17 mouse cellular contexts compared by ENCODE assay signal in genomic region chr5:148466933-148467607, GRCm38 (mm10).
DNase-seq lines count a peak whose midpoint lies in the region; ATAC-seq and TF ChIP-seq lines count a peak whose summit lies in the region.
"Had no signal": no experiment of that assay in that cellular context is flagged by ENCODE, and none has a peak within 500 bp of the region (broad histone marks: within the 10 kb centered on the region; RNA-seq: fewer than 3 reads in every experiment).

No protein-coding gene starts in this region.

- WGBS in hindbrain, embryonic 10.5 days: 23% methylated on average over 8 of the region's 8 CpGs
- 35% methylated on average over 8 of the region's 8 CpGs for WGBS in hindbrain, postnatal 0 days
- WGBS in lung, embryonic 16.5 days: 41% methylated on average over 8 of the region's 8 CpGs
- 44% methylated on average over 8 of the region's 8 CpGs for WGBS in lung, postnatal 0 days
- 24% methylated on average over 8 of the region's 8 CpGs for WGBS in embryonic facial prominence, embryonic 10.5 days
- WGBS in stomach, embryonic 15.5 days: 41% methylated on average over 8 of the region's 8 CpGs

- TF ChIP-seq CTCF in hindbrain, postnatal 0 days (IDR thresholded peaks at IDR 0.05; ENCODE audit: low read depth): no peak
- TF ChIP-seq CTCF in lung, postnatal 0 days (IDR thresholded peaks at IDR 0.05): no peak

- H3K4me1 ChIP-seq in hindbrain, embryonic 10.5 days (replicated peaks): peaks cover 29% of the 10 kb centered on the region
- H3K4me1 ChIP-seq in hindbrain, postnatal 0 days (ENCODE audit: insufficient read depth, low read length): 0 out of 2 replicates have a peak, but pooled peaks cover 3% of the 10 kb centered on the region
- peaks cover 6% of the 10 kb centered on the region; the same call in 1 of the 2 replicates for H3K4me1 ChIP-seq in lung, embryonic 16.5 days (replicated peaks; ENCODE audit: control insufficient read depth, insufficient read depth, low read length)
- H3K4me1 ChIP-seq in lung, postnatal 0 days (ENCODE audit: insufficient read depth, low read depth, low read length): no peaks in the 10 kb centered on the region
- peaks cover 17% of the 10 kb centered on the region for H3K4me1 ChIP-seq in embryonic facial prominence, embryonic 10.5 days
- peaks cover 17% of the 10 kb centered on the region; the same call in 1 of the 2 replicates for H3K4me1 ChIP-seq in stomach, embryonic 15.5 days

- TF ChIP-seq EP300 in lung, postnatal 0 days (IDR thresholded peaks at IDR 0.05): no peak

- H3K4me2 ChIP-seq in hindbrain, postnatal 0 days (ENCODE audit: low read depth, low read length): no peak overlapping the region
- no peak overlapping the region for H3K4me2 ChIP-seq in lung, embryonic 16.5 days (ENCODE audit: low read depth, low read length)
- H3K4me2 ChIP-seq in lung, postnatal 0 days (replicated peaks; ENCODE audit: low read depth, low read length): no peak overlapping the region
- H3K4me2 ChIP-seq in stomach, embryonic 15.5 days: no peak overlapping the region
- H3K4me2 ChIP-seq: heart, embryonic 11.5 days; neural tube, embryonic 13.5 days had no signal

- no peak for ATAC-seq in hindbrain, postnatal 0 days
- peak; percentile 53; the same call in 1 of the 2 replicates for ATAC-seq in lung, embryonic 16.5 days (ENCODE audit: low read depth)
- no peak for ATAC-seq in lung, postnatal 0 days
- ATAC-seq in stomach, embryonic 15.5 days (ENCODE audit: insufficient read depth, low FRiP score, low read depth): peak; percentile 68

- no peak overlapping the region for H3K9ac ChIP-seq in hindbrain, postnatal 0 days (replicated peaks; ENCODE audit: low read length)
- no peak overlapping the region for H3K9ac ChIP-seq in lung, embryonic 16.5 days (ENCODE audit: low read length)
- no peak overlapping the region for H3K9ac ChIP-seq in lung, postnatal 0 days (replicated peaks; ENCODE audit: low read depth)
- H3K9ac ChIP-seq in stomach, embryonic 15.5 days: no peak overlapping the region
- H3K9ac ChIP-seq: liver, embryonic 14.5 days; neural tube, embryonic 13.5 days had no signal

- H3K27me3 ChIP-seq in hindbrain, embryonic 10.5 days (ENCODE audit: insufficient read depth, poor library complexity, severe bottlenecking): no peaks in the 10 kb centered on the region
- H3K27me3 ChIP-seq in hindbrain, postnatal 0 days (ENCODE audit: insufficient read depth, low read length): no peaks in the 10 kb centered on the region
- H3K27me3 ChIP-seq in lung, embryonic 16.5 days (ENCODE audit: control insufficient read depth, insufficient read depth, low read depth, low read length): no peaks in the 10 kb centered on the region
- H3K27me3 ChIP-seq in lung, postnatal 0 days (replicated peaks; ENCODE audit: insufficient read depth, low read length): no peaks in the 10 kb centered on the region
- no peaks in the 10 kb centered on the region for H3K27me3 ChIP-seq in embryonic facial prominence, embryonic 10.5 days (replicated peaks; ENCODE audit: low read depth, poor library complexity, severe bottlenecking)
- H3K27me3 ChIP-seq in stomach, embryonic 15.5 days (replicated peaks): no peaks in the 10 kb centered on the region
- H3K27me3 ChIP-seq: neural tube, embryonic 13.5 days had no signal

- H3K27ac ChIP-seq in hindbrain, embryonic 10.5 days: peak overlapping the region; percentile 35; the same call in 1 of the 2 replicates
- no peak overlapping the region for H3K27ac ChIP-seq in hindbrain, postnatal 0 days
- no peak overlapping the region for H3K27ac ChIP-seq in lung, embryonic 16.5 days (ENCODE audit: low read length)
- no peak overlapping the region for H3K27ac ChIP-seq in lung, postnatal 0 days (ENCODE audit: low read length)
- H3K27ac ChIP-seq in embryonic facial prominence, embryonic 10.5 days (replicated peaks): 0 out of 2 replicates have a peak overlapping the region, but pooled peaks have one; percentile 14
- H3K27ac ChIP-seq in stomach, embryonic 15.5 days: peak overlapping the region; percentile 63
- H3K27ac ChIP-seq: forebrain, embryonic 10.5 days; liver, embryonic 14.5 days; neural tube, embryonic 13.5 days had no signal

- no peaks in the 10 kb centered on the region for H3K9me3 ChIP-seq in hindbrain, embryonic 10.5 days
- no peaks in the 10 kb centered on the region for H3K9me3 ChIP-seq in hindbrain, postnatal 0 days (ENCODE audit: low read length)
- no peaks in the 10 kb centered on the region for H3K9me3 ChIP-seq in lung, embryonic 16.5 days (ENCODE audit: control insufficient read depth, low read length)
- no peaks in the 10 kb centered on the region for H3K9me3 ChIP-seq in lung, postnatal 0 days (ENCODE audit: low read length)
- no peaks in the 10 kb centered on the region for H3K9me3 ChIP-seq in embryonic facial prominence, embryonic 10.5 days
- H3K9me3 ChIP-seq in stomach, embryonic 15.5 days: no peaks in the 10 kb centered on the region
- H3K9me3 ChIP-seq: forebrain, embryonic 10.5 days; neural tube, embryonic 13.5 days had no signal

- H3K36me3 ChIP-seq in hindbrain, embryonic 10.5 days: no peaks in the 10 kb centered on the region
- no peaks in the 10 kb centered on the region for H3K36me3 ChIP-seq in hindbrain, postnatal 0 days (ENCODE audit: insufficient read depth, low read length)
- H3K36me3 ChIP-seq in lung, embryonic 16.5 days (ENCODE audit: control insufficient read depth, insufficient read depth, low read length): no peaks in the 10 kb centered on the region
- no peaks in the 10 kb centered on the region for H3K36me3 ChIP-seq in lung, postnatal 0 days (ENCODE audit: insufficient read depth, low read length)
- no peaks in the 10 kb centered on the region for H3K36me3 ChIP-seq in embryonic facial prominence, embryonic 10.5 days (replicated peaks)
- H3K36me3 ChIP-seq in stomach, embryonic 15.5 days: no peaks in the 10 kb centered on the region
- H3K36me3 ChIP-seq: forebrain, embryonic 10.5 days; neural tube, embryonic 13.5 days had no signal

- no peak overlapping the region for H3K4me3 ChIP-seq in hindbrain, embryonic 10.5 days
- H3K4me3 ChIP-seq in hindbrain, postnatal 0 days (ENCODE audit: low read length): no peak overlapping the region
- no peak overlapping the region for H3K4me3 ChIP-seq in lung, embryonic 16.5 days (ENCODE audit: low read length)
- H3K4me3 ChIP-seq in lung, postnatal 0 days (ENCODE audit: low read depth, low read length): no peak overlapping the region
- no peak overlapping the region for H3K4me3 ChIP-seq in embryonic facial prominence, embryonic 10.5 days
- no peak overlapping the region for H3K4me3 ChIP-seq in stomach, embryonic 15.5 days (replicated peaks)
- H3K4me3 ChIP-seq: forebrain, embryonic 10.5 days; neural tube, embryonic 13.5 days had no signal

- no peak for DNase-seq in hindbrain, embryonic 10.5 days (ENCODE audit: low spot score)
- DNase-seq in hindbrain, postnatal 0 days (ENCODE audit: low spot score): no peak
- DNase-seq in lung, postnatal 0 days (ENCODE audit: low spot score): no peak
- DNase-seq in embryonic facial prominence, embryonic 10.5 days (ENCODE audit: low spot score): peak; percentile 17
- DNase-seq in spleen, postnatal 14 days (ENCODE audit: low spot score in 2 of 2): no peak
- DNase-seq in cerebellum, postnatal 14 days: no peak
- DNase-seq: adrenal gland, postnatal 14 days; cerebellum, adult 9-10 months; gastrocnemius, postnatal 14 days; kidney, postnatal 36 days; thymus, postnatal 14 days had no signal

Comparison
In these comparisons a context has a peak if more than half of its experiments do, and no peak if none do; other contexts are left out.
1. H3K27ac ChIP-seq: peak in hindbrain, embryonic 10.5 days (single experiment), embryonic facial prominence, embryonic 10.5 days (single experiment) and stomach, embryonic 15.5 days (single experiment); none in hindbrain, postnatal 0 days (single experiment), lung, embryonic 16.5 days (single experiment) and lung, postnatal 0 days (single experiment).
2. ATAC-seq: peak in lung, embryonic 16.5 days (single experiment) and stomach, embryonic 15.5 days (single experiment); none in hindbrain, postnatal 0 days (single experiment) and lung, postnatal 0 days (single experiment).